Mouse (Mus musculus) lung, embryonic 14.5 days (tissue): ENCODE data around the gene Rassf6. TPM values are rescaled to one million over a fixed set of nuclear protein-coding genes. Genes with fewer than 3 reads are reported as not detected.
A peak's percentile ranks its signal among the peaks of the same experiment; 100 is the strongest.

Experiments
- ATAC-seq: fragments of 200-750 bp; cut with Nextera tagmentation; 2 replicates; pipeline ENCODE4 v1.8.0; 2017; ENCODE audit warnings: mild to moderate bottlenecking, moderate TSS enrichment, moderate library complexity; ENCODE audit not compliant: insufficient read depth
- DNase-seq: peaks from one replicate; pipeline ENCODE4 v3.0.0-alpha.2; 2015
- H3K27ac ChIP-seq: fragments of 300-500 bp; sonication (generic); 2 replicates; pipeline ENCODE4 v1.5.1; 2014; ENCODE audit warnings: low read depth, mild to moderate bottlenecking, moderate library complexity
- H3K27me3 ChIP-seq: fragments of 300-500 bp; sonication (generic); 2 replicates; pipeline ENCODE4 v1.6.1; 2014; ENCODE audit warnings: low read length, control low read depth; ENCODE audit not compliant: insufficient read depth
- H3K36me3 ChIP-seq: fragments of 300-500 bp; sonication (generic); 2 replicates; pipeline ENCODE4 v1.6.1; 2014; ENCODE audit warnings: control low read depth; ENCODE audit not compliant: insufficient read depth
- H3K4me1 ChIP-seq: fragments of 300-500 bp; sonication (generic); 2 replicates; pipeline ENCODE4 v1.6.1; 2014; ENCODE audit warnings: antibody characterized with exemption, control low read depth; ENCODE audit not compliant: insufficient read depth
- H3K4me2 ChIP-seq: fragments of 300-500 bp; sonication (generic); 2 replicates; pipeline ENCODE4 v1.6.1; 2014; ENCODE audit warnings: mild to moderate bottlenecking
- H3K4me3 ChIP-seq: fragments of 300-500 bp; sonication (generic); 2 replicates; pipeline ENCODE4 v1.5.1; 2014; ENCODE audit warnings: low read depth, low read length
- H3K9ac ChIP-seq: fragments of 300-500 bp; sonication (generic); 2 replicates; pipeline ENCODE4 v1.6.1; 2014
- H3K9me3 ChIP-seq: fragments of 300-500 bp; sonication (generic); 2 replicates; pipeline ENCODE4 v1.6.1; 2016; ENCODE audit warnings: low read depth, low read length, control low read depth
- CTCF ChIP-seq: IDR thresholded peaks from 2 replicates; pipeline ENCODE4 v1.5.1; 2016; ENCODE audit warnings: antibody characterized with exemption, low read depth
- WGBS: fragments of 180-500 bp; shearing (Covaris S2); extraction: QIAGEN DNeasy Blood & Tissue Kit; methylation state at CpG from one replicate; pipeline ENCODE4 v1.1.7; 2014; 5-methylcytosine and 5-hydroxymethylcytosine counted together
- polyA plus RNA-seq: library from polyadenylated mRNA; unstranded; fragments of >200 nt; fragmentation: Nextera tagmentation; extraction: Ambion mirVana; gene quantifications from 2 replicates; pipeline ENCODE4 v1.2.1, GENCODE M21; 2014

Gene Rassf6
- polyA plus RNA-seq, 1 experiment from 2014 or later: 2.5 TPM

DNA sequence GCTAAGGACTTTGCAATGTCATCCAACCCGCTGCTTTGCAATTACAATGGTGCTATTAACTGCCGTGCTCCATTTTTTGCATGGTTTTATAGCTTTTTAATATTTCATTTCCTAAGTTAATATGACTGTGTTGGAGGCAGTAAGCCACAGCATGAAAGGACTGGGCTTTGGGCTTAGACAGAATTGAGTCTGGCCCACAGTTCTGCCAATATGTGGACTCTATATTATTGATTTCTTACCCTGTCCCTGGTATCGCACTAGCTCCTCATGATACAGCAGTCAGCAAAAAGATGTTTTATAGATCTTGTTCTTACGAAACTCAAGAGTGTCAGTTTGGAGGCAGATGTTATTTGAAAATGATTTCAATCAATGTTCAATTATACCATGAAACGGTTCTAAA is 5.9 kb upstream of the Rassf6 start:
- Histone ChIP-seq H3K36me3 (no peaks in the 10 kb centered on the region), H3K27me3 (no peaks in the 10 kb centered on the region), H3K4me1 (no peaks in the 10 kb centered on the region), H3K4me3 (no peak overlapping the region), H3K9ac (no peak overlapping the region), H3K9me3 (no peaks in the 10 kb centered on the region), H3K27ac (no peak overlapping the region), H3K4me2 (no peak overlapping the region)
- WGBS: 86% methylated on average over 5 of the region's 5 CpGs
- TF ChIP-seq CTCF: no peak
- ATAC-seq: no peak
- no peak for DNase-seq

DNA sequence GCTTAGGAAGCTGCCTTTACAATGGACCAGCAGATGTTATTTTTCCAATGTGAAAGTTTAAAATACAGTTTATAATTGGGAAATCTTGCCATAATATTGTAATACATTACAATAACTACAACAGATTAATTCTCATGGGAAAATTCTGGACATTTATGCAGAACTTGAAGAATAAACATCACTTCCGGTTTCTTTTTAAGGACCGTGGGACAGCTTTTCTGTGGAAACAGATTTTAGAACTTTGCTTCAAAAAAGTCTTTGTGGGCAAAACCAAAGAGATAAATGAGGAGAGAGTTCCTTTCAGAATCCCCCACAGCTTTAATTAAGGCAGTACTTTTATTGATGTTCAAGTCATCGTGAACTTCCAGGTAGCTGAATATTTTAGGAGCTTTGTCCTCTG is 5.1 kb upstream of the Rassf6 start:
- no peak for TF ChIP-seq CTCF
- no peak overlapping the region for H3K4me3 ChIP-seq
- H3K4me1 ChIP-seq: no peaks in the 10 kb centered on the region
- H3K27me3 ChIP-seq: no peaks in the 10 kb centered on the region
- 45% methylated on average over 3 of the region's 3 CpGs for WGBS
- DNase-seq (peak; percentile 36), ATAC-seq (no peak)
- no peaks in the 10 kb centered on the region for H3K9me3 ChIP-seq
- no peaks in the 10 kb centered on the region for H3K36me3 ChIP-seq
- H3K4me2 ChIP-seq: no peak overlapping the region
- no peak overlapping the region for H3K27ac ChIP-seq
- H3K9ac ChIP-seq: no peak overlapping the region

- DNase-seq: no peak
- Histone ChIP-seq H3K9ac (no peak overlapping the region), H3K4me3 (no peak overlapping the region), H3K36me3 (no peaks in the 10 kb centered on the region), H3K27ac (no peak overlapping the region), H3K4me1 (no peaks in the 10 kb centered on the region), H3K9me3 (no peaks in the 10 kb centered on the region), H3K27me3 (no peaks in the 10 kb centered on the region), H3K4me2 (peak overlapping the region; percentile 65)
- no peak for TF ChIP-seq CTCF
- ATAC-seq: no peak
- 38% methylated on average over 10 of the region's 10 CpGs for WGBS
Observed at GRCm38 (mm10) chr5:90641218-90641610, 757 bp upstream of the Rassf6 start.

DNA sequence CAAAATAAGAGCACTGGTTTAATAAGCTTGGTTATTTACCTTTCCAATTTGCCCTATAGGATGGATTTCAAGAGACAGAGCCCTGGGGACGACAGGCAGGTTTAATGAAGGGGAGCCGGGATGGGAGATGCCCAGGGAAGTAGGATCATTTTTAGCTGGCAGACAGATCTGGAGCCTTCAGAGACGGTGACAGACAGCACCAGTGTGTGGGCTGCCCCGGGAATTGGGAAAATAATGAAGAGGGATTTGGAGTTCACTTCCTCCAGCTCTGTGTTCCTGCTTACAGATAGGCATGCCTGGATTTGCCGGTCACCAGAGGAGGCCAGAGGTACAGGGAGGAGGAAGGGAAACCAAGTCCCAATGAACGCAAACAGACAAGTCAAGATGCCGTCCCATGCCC is 5.6 kb downstream of the Rassf6 start:
- no peak for TF ChIP-seq CTCF
- DNase-seq: no peak
- no peak for ATAC-seq
- Histone ChIP-seq H3K4me3 (no peak overlapping the region), H3K9ac (no peak overlapping the region), H3K4me2 (no peak overlapping the region), H3K27ac (no peak overlapping the region), H3K4me1 (no peaks in the 10 kb centered on the region), H3K9me3 (no peaks in the 10 kb centered on the region), H3K27me3 (no peaks in the 10 kb centered on the region), H3K36me3 (no peaks in the 10 kb centered on the region)
- WGBS: 84% methylated on average over 7 of the region's 7 CpGs

DNA sequence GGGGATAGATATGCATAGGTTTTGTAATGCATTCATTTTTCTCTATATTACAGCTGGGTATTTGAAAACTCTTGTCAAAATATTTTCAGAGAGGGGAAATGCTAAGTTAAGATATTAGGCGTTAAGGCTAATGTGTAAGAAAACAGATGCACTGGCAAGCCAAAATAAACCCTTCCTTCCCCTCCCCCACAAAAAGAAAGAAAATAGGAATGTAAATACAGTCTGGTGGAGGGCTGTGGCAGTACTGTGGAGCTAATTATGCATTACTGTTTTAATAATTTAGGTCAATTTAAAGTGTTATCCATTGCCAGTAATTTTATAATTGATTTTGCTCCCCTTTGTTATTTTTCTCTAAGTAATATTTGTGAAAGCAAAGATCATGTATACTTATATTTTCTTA is 11.9 kb downstream of the Rassf6 start:
- H3K4me2 ChIP-seq: no peak overlapping the region
- no peak for ATAC-seq
- WGBS: 57% methylated on average over 1 of the region's 1 CpGs

GRCm38 (mm10) chr5:90628011-90628410 is 12.4 kb downstream of the Rassf6 start:
- Histone ChIP-seq H3K9ac (no peak overlapping the region), H3K36me3 (no peaks in the 10 kb centered on the region), H3K4me3 (no peak overlapping the region), H3K9me3 (no peaks in the 10 kb centered on the region), H3K27ac (no peak overlapping the region), H3K4me2 (no peak overlapping the region), H3K27me3 (no peaks in the 10 kb centered on the region), H3K4me1 (no peaks in the 10 kb centered on the region)
- no peak for TF ChIP-seq CTCF
- DNase-seq: no peak
- ATAC-seq: no peak
- 77% methylated on average over 3 of the region's 3 CpGs for WGBS

More for the DNA sequence above, 11.9 kb downstream of the Rassf6 start:
- Histone ChIP-seq H3K27ac (no peak overlapping the region), H3K9ac (no peak overlapping the region), H3K27me3 (no peaks in the 10 kb centered on the region), H3K4me1 (no peaks in the 10 kb centered on the region), H3K36me3 (no peaks in the 10 kb centered on the region), H3K9me3 (no peaks in the 10 kb centered on the region), H3K4me3 (no peak overlapping the region)
- no peak for TF ChIP-seq CTCF
- no peak for DNase-seq

- no peak for TF ChIP-seq CTCF
- 79% methylated on average over 4 of the region's 4 CpGs for WGBS
- no peak for DNase-seq
Observed at GRCm38 (mm10) chr5:90627423-90627822, 13.0 kb downstream of the Rassf6 start.

More at GRCm38 (mm10) chr5:90627423-90627822, 13.0 kb downstream of the Rassf6 start:
- Histone ChIP-seq H3K4me2 (no peak overlapping the region), H3K4me3 (no peak overlapping the region), H3K9me3 (no peaks in the 10 kb centered on the region), H3K4me1 (no peaks in the 10 kb centered on the region), H3K27me3 (no peaks in the 10 kb centered on the region), H3K36me3 (no peaks in the 10 kb centered on the region), H3K9ac (no peak overlapping the region), H3K27ac (no peak overlapping the region)
- ATAC-seq: no peak
